Mouse (Mus musculus) gastrocnemius, postnatal 10 days (tissue): ENCODE data around the gene Btbd9. TPM values are rescaled to one million over a fixed set of nuclear protein-coding genes. Genes with fewer than 3 reads are reported as not detected.
A peak's percentile ranks its signal among the peaks of the same experiment; 100 is the strongest.

Experiments
- DNase-seq: peaks from one replicate; pipeline ENCODE4 v3.0.0; 2021; ENCODE audit warnings: mixed read lengths
- total RNA-seq, 2 experiments: library from RNA; stranded (reverse); gene quantifications; 2 replicates each; pipeline ENCODE4 v1.2.3; 2021

Gene Btbd9
- total RNA-seq, 2 experiments from 2014 or later, result 16.7 to 20.1 TPM

- DNase-seq, result no peak
Measured at GRCm38 (mm10) chr17:30481766-30482165, 94.5 kb downstream of the Btbd9 start.

DNA sequence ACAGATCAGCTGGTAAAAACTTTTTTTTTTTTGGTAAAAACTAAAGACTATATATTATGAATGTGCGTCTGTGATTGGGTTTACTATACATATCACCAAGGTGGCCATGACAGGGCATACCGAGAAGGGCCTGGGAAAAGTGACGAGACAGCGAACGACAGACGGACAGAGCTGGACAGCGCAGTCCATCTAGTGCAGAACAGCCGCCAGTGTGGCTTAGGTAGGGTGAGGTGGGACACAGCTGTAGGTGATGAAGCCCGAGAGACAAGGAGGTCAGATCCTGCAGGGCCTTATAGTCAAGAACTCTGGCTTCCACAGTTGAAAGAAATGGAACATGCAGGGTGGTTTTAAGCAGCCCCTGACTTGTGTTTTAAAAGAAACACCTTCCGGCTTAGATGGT, 94.9 kb downstream of the Btbd9 start:
- DNase-seq, result no peak

- DNase-seq, result no peak
Measured at GRCm38 (mm10) chr17:30480381-30480780, 95.9 kb downstream of the Btbd9 start.

GRCm38 (mm10) chr17:30478181-30478580, 98.1 kb downstream of the Btbd9 start:
- no peak for DNase-seq

DNA sequence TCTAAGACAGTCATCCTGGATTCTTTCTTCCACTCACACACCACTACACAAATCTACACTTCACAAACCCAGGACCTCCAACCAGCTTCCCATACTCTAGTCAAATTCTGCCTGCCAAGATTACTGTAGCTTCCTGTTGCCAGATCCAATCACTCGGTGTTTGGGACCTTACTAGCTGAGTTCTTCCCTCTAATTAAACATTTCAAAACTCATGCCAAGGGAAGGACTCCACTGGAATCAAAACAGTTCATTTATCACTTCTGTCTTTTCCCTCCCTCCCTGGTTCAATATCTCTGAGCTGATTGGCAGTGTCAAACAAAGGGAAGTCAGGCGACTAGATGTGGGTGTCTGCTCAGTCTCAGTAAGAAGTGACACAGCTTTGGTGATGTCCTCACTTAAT, 101.7 kb downstream of the Btbd9 start:
- no peak for DNase-seq

DNA sequence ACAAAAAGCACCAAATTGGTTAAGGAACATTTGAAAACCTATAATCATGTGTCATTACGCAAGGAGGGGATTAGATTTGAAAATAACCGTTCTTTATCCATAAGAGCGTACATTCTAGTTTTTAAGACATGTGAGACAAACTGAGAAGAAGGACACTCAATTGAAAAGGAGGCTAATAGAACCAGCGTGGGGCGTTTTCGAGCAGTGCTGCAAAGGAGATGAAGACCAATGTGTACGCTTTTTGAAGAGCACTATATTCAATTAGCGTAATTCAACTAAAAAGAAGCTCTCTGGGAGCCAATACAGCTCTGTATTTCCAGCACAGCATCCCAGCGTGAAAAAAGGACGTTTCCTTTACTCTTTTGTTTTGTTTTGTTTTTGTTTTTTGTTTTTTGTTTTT, 103.5 kb downstream of the Btbd9 start:
- no peak for DNase-seq

- DNase-seq, result no peak
Measured at GRCm38 (mm10) chr17:30471512-30471911, 104.8 kb downstream of the Btbd9 start.

- DNase-seq, result no peak
Measured at GRCm38 (mm10) chr17:30470790-30471189, 105.5 kb downstream of the Btbd9 start.

GRCm38 (mm10) chr17:30470286-30470685, 106.0 kb downstream of the Btbd9 start:
- DNase-seq, result no peak

DNA sequence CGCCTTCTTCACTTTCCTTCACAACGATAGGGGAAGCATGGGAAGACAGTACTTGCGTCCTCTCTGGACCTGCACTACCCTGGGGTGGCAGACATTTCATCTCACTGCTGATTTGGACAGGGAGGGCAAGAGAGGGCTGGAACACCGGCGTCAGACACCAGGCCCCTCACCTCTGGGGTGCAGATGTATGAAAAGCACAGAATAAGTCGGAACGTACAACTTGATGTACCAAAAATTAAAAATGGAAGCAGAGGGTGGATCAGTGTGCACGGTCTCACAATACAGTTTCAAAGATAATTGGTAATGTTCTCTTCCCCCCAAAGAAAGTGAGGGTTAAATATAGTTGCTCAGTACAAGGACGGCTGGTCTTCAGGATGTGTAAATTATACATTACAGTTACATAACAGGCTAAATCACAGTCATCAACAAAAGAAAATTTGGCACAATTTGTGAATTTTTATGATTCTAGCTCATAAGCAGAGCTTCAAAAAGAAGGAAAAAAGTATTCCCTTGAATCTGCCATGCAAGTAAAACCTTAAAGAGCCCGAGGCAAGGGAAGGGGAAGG, 106.7 kb downstream of the Btbd9 start:
- no peak for DNase-seq

GRCm38 (mm10) chr17:30468368-30468767, 107.9 kb downstream of the Btbd9 start:
- no peak for DNase-seq

DNA sequence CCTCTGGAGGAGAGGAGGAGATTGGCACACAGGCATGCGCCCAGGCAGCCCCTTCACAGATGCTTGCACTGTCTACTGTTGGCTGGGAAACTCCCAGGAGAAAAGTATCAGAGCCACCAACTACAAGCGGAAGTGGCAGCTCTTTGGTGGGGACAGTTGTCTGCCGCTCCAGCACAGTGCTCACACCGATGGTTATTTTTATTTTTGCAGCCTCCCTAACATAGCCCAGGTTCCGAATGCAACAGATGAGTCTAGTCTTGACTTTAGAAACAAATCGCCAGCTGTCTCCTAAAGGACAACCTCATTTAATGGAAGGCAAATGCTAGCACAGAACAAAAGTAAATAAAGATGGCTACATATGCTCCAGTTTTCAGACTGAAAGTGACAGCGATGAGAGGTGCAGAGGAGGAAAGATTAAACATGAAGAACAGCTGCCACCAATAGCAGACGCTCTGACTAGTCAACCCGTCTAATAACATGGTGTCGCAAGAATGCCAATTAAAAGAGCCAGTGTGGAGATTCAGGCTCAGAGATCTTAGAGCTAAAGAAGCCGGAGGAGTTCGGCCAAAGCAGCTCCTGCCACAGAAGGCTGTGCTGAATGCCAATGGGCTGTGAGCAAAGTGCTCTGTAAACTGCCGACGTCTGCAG, 108.6 kb downstream of the Btbd9 start:
- no peak for DNase-seq

DNA sequence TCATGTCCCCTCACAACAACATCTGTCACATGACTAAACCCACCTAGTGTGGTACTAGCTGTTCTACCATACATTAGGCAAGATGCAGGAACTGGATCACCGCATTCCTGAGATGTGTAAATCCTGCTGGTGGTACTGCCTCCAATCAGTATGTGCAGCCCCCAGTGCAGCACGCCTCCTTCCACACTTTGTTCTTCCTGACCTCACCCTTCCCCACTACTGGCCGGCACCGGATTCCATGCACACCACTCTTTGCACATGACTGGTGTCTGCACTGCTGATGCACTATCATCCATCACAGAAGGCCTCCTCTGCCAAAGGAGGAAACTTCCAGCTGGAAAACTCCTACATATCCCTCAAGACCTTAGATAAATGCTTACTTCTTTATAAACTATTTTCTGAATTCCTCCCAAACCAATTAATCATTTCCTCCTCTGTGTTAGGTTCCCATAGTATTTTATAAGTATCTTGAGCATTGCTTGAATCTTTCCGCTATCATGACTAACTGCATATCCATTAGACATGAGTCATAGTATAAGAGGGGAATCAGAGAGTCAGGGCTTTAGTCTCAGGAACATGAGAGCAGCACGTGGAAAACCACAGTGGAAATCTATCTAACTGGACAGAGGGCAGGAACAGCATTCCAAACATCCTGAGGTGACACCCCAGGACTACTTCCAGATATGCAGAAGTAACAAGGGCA, 111.1 kb downstream of the Btbd9 start:
- DNase-seq, result no peak

DNA sequence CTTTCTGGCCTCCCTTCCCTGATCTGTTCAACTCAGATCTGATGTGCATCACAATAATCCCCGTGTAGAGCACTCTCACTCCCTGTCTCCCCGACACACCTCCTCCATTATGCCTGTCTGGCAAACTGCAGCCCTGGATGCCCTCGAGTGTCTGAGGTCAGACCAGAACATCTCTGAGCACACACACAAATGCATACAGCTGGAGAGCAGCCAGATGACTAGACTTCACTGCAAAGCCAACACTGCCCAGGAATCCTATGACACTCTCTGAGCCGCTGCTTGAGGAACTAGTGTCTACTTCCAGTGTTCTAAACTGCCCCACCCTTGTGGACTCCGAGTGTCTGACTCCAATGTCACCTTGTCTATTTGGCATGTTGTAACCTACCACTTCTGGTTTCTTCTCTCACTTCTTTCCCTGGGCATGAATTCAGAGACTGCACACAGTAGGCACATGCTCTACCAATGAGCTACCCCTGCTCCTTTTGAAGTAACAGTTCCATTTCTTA, 112.0 kb downstream of the Btbd9 start:
- DNase-seq, result no peak

- DNase-seq, result no peak
Measured at GRCm38 (mm10) chr17:30460727-30461349, 115.5 kb downstream of the Btbd9 start.

DNA sequence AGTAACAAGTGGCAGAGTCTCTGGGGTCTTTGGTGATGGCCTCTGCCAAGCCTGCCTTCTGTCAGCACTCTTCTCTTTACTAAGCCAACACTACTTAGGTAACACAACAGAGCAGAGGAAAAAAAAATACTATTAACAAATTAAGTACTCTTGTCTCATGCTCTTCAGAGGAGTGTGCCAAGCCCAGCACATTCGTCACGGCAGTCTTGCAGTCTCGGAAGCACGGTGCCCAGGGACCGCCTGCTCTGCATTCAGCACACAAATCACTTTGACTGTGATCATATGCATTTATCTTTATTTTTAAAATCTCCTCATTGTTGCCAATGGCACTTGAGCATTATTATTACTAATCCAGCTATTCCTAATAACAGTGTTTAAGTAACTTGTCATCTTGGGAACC, 116.6 kb downstream of the Btbd9 start:
- DNase-seq, result no peak

DNA sequence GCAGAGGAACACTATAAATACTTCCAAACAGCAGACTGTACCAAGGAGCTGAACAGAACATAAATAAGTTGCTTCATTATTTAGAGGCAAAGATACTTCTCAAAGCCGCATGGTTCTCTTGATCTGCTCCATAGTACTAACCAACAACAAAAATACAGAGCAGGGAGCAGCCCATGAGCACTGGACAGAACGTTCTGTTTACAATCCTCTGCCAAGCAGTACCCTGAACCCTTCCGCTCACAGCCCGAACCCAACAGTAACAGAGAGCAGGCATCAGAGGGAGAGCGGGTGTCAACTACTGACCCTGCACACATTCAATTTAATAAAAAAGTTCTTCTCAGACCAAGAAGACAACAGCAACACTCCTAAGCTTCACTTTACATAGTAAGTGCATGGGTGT, 117.4 kb downstream of the Btbd9 start:
- no peak for DNase-seq

- no peak for DNase-seq
Measured at GRCm38 (mm10) chr17:30458301-30458700, 118.0 kb downstream of the Btbd9 start.

DNA sequence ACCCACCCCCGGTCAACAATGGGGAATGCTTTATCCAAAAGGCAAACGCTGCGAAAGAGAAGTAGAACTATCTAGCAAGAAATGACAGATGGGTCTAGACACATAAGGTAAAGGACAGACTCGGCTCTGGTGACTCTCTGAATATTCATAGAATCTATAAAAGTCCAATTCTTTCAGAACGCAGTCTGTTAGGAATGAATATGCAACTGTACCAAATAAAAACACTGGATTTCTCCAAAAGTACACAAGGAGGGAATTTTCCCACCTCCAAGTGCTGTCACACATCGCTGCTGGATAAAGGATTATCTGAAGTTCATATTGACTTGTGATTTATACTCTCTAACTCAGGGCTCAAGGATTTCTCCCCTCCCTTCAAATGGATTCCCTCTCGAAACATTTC, 118.8 kb downstream of the Btbd9 start:
- DNase-seq, result no peak

GRCm38 (mm10) chr17:30456293-30456692, 120.0 kb downstream of the Btbd9 start:
- no peak for DNase-seq

DNA sequence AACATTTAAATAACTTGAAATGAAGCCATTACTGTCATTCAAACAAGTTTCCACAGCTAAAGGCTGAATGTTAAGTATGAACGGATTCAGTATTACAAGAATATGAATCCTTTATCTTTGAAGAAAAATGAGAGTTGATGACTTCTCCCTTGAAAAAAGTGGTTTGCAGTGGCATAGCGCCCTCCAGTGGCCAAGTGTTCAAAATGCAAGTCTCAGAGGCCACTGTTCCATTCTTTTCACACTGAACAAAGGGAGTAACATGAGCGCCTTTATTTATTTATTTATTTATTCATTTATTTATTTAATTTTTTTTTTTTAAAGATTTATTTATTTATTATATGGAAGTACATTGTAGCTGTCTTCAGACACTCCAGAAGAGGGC, 121.4 kb downstream of the Btbd9 start:
- DNase-seq, result peak; percentile 76

- no peak for DNase-seq
Measured at GRCm38 (mm10) chr17:30454155-30454861, 122.0 kb downstream of the Btbd9 start.

DNA sequence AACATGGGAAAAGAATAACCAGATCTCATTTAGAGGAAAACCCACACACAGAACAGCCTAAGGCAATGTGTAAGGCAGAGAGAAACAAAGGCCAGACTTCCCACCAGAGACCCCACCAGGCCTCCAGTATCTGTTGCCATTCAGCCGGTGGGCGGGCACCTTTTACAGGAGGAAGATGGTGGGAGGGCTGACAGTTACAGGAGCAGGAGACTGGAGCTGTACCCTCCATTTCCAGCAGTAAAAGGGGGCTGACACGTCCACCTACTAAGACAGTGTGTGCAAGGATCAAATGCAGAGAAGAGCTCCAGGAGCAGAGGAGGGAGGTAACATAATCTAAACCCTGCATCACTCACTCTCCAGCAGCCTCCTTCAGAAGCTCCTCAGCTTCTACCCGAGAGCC, 123.0 kb downstream of the Btbd9 start:
- DNase-seq, result no peak
